Mouse (Mus musculus): ENCODE measurements around the gene Fam49a.

- TF ChIP-seq CTCF (IDR thresholded peaks at IDR 0.05; ENCODE audit: low read depth) (no peak), EP300 (IDR thresholded peaks at IDR 0.05; ENCODE audit: low read depth) (no peak)
Measured at GRCm38 (mm10) chr12:12334486-12334885, 72.5 kb downstream of the Fam49a start.

Data from liver, postnatal 0 days (tissue).